Mouse (Mus musculus) splenic B cell, adult 2 months (primary cell): Measurements from ENCODE around the gene Olfr1181.
"Not testable (repeated sequence)": the region's sequence is repeated elsewhere in the genome, so short reads cannot be mapped to it uniquely, and the experiment has no call there.

Experiments used
- DNase-seq: peaks from one replicate; pipeline ENCODE4 v3.0.0-alpha.2; 2011; ENCODE audit warnings: low read depth, low spot score
- H3K27me3 ChIP-seq: 2 replicates; pipeline ENCODE4 v1.6.1; 2012; ENCODE audit warnings: mild to moderate bottlenecking, low read length, moderate library complexity, mixed read lengths; ENCODE audit not compliant: control insufficient read depth, poor library complexity, insufficient read depth, severe bottlenecking
- H3K36me3 ChIP-seq: 2 replicates; pipeline ENCODE4 v1.6.1; 2012; ENCODE audit warnings: mild to moderate bottlenecking, low read length, moderate library complexity, mixed read lengths; ENCODE audit not compliant: control insufficient read depth, poor library complexity, insufficient read depth, severe bottlenecking

Olfr1181 gene

GRCm38 (mm10) chr2:88426071-88426470 lies at the start of gene Olfr1181:
Gene Olfr1181 (minus strand): TSS chr2:88426171.
- Histone ChIP-seq H3K36me3 (no peaks in the 10 kb centered on the region), H3K27me3 (no peaks in the 10 kb centered on the region)
- DNase-seq: no peak

- H3K36me3 ChIP-seq, H3K27me3 ChIP-seq, DNase-seq: not testable (repeated sequence)
Measured at GRCm38 (mm10) chr2:88454567-88454966, 28.6 kb upstream of the Olfr1181 start, which contains the start of gene Olfr1183. Gene Olfr1183 (plus strand): TSS chr2:88454867.

- Histone ChIP-seq H3K36me3 (no peaks in the 10 kb centered on the region), H3K27me3 (no peaks in the 10 kb centered on the region)
- no peak for DNase-seq
Measured at GRCm38 (mm10) chr2:88449031-88449430, 23.1 kb upstream of the Olfr1181 start, which contains the start of gene Gm13757. Gene Gm13757 (minus strand): TSS chr2:88449131.

GRCm38 (mm10) chr2:88419051-88419450 lies 6.9 kb downstream of the Olfr1181 start, which contains the start of gene Olfr1180:
Gene Olfr1180 (minus strand): TSS chr2:88419151.
- no peaks in the 10 kb centered on the region for H3K36me3 ChIP-seq
- no peaks in the 10 kb centered on the region for H3K27me3 ChIP-seq
- DNase-seq: no peak

GRCm38 (mm10) chr2:88406353-88406752 lies 19.6 kb downstream of the Olfr1181 start, which contains the start of gene Olfr1179:
Gene Olfr1179 (minus strand): TSS chr2:88406453.
- H3K27me3 ChIP-seq: no peaks in the 10 kb centered on the region
- DNase-seq: no peak
- no peaks in the 10 kb centered on the region for H3K36me3 ChIP-seq

GRCm38 (mm10) chr2:88386762-88387161 lies 39.2 kb downstream of the Olfr1181 start, which contains the start of gene Olfr1178:
Gene Olfr1178 (plus strand): TSS chr2:88387062.
- no peaks in the 10 kb centered on the region for H3K27me3 ChIP-seq
- H3K36me3 ChIP-seq: no peaks in the 10 kb centered on the region
- no peak for DNase-seq
